Mouse (Mus musculus) hindbrain, embryonic 16.5 days (tissue): ENCODE measurements around the gene Lrrc8c. TPM values are rescaled to one million over a fixed set of nuclear protein-coding genes. Genes with fewer than 3 reads are reported as not detected.

Source experiments
- ATAC-seq: fragments of 200-750 bp; cut with Nextera tagmentation; 2 replicates; pipeline ENCODE4 v1.8.0; 2017; ENCODE audit warnings: moderate TSS enrichment, moderate library complexity
- H3K27ac ChIP-seq: fragments of 300-500 bp; sonication (generic); 2 replicates; pipeline ENCODE4 v1.5.1; 2014; ENCODE audit warnings: low read depth, mild to moderate bottlenecking, control low read depth, low read length, moderate library complexity
- H3K27me3 ChIP-seq: fragments of 300-500 bp; sonication (generic); replicated peaks from 2 replicates; pipeline ENCODE4 v1.6.1; 2014; ENCODE audit warnings: low read length; ENCODE audit not compliant: control insufficient read depth, insufficient read depth
- H3K36me3 ChIP-seq: fragments of 300-500 bp; sonication (generic); 2 replicates; pipeline ENCODE4 v1.6.1; 2014; ENCODE audit warnings: mild to moderate bottlenecking, low read length, moderate library complexity, mixed read lengths; ENCODE audit not compliant: control insufficient read depth, insufficient read depth
- H3K4me1 ChIP-seq: fragments of 300-500 bp; sonication (generic); 2 replicates; pipeline ENCODE4 v1.6.1; 2014; ENCODE audit warnings: low read depth, low read length; ENCODE audit not compliant: control insufficient read depth, insufficient read depth
- H3K4me2 ChIP-seq: fragments of 300-500 bp; sonication (generic); 2 replicates; pipeline ENCODE4 v1.6.1; 2014; ENCODE audit warnings: mild to moderate bottlenecking, low read length, control low read depth, moderate library complexity
- H3K4me3 ChIP-seq: fragments of 300-500 bp; sonication (generic); 2 replicates; pipeline ENCODE4 v1.5.1; 2014; ENCODE audit warnings: mild to moderate bottlenecking, low read length, control low read depth, moderate library complexity
- H3K9ac ChIP-seq: fragments of 300-500 bp; sonication (generic); 2 replicates; pipeline ENCODE4 v1.6.1; 2014; ENCODE audit warnings: low read depth, mild to moderate bottlenecking, control low read depth, low read length, moderate library complexity
- H3K9me3 ChIP-seq: fragments of 300-500 bp; sonication (generic); 2 replicates; pipeline ENCODE4 v1.6.1; 2014; ENCODE audit warnings: mild to moderate bottlenecking, low read length, moderate library complexity; ENCODE audit not compliant: control insufficient read depth
- WGBS: fragments of 180-500 bp; shearing (Covaris S2); extraction: QIAGEN DNeasy Blood & Tissue Kit; methylation state at CpG from one replicate; pipeline ENCODE4 v1.1.7; 2014; 5-methylcytosine and 5-hydroxymethylcytosine counted together
- polyA plus RNA-seq: library from polyadenylated mRNA; unstranded; fragments of >200 nt; fragmentation: Nextera tagmentation; extraction: Ambion mirVana; gene quantifications from 2 replicates; pipeline ENCODE4 v1.2.1, GENCODE M21; 2015

Lrrc8c gene
- polyA plus RNA-seq, 1 experiment from 2014 or later, result 15.1 TPM

DNA sequence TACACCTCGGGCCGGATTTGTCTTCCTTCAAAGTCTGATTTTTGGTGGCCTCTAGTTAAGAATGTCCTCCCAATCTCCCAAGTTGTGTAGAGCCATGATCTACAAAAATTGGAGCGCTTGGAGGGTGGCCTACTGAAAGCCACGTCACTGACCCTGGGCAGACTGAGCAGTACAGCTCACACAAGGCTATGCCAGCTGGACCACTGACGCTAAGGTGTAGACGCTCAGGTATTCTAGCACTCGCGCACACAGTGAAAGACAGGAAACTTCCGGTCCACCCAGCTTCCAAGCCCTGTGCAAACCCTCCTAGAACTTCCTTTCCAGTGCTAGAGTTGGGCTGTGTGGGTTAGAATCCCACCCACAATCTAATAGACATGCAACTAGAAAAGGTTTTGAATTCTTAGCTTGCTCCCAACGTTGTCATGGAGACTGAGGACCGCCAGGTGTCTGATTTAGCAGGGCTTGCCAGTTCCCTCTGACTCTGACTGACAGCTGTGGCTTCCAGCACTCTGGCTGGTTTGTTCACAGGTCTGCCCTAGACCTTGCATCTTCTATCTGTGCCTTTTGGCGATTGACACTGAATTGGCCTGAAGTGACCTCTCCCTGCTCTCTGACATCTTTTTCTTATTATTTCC, 136.0 kb downstream of the Lrrc8c start:
- H3K9me3 ChIP-seq, result no peaks in the 10 kb centered on the region
- H3K4me1 ChIP-seq, result no peaks in the 10 kb centered on the region; the same call in 1 of the 2 replicates
- H3K4me3 ChIP-seq, result no peak overlapping the region
- no peak overlapping the region for H3K9ac ChIP-seq
- WGBS, result 75% methylated on average over 12 of the region's 12 CpGs
- H3K27ac ChIP-seq, result no peak overlapping the region
- ATAC-seq, result peak; percentile 61
- H3K27me3 ChIP-seq, result no peaks in the 10 kb centered on the region
- H3K4me2 ChIP-seq, result no peak overlapping the region
- H3K36me3 ChIP-seq, result no peaks in the 10 kb centered on the region

DNA sequence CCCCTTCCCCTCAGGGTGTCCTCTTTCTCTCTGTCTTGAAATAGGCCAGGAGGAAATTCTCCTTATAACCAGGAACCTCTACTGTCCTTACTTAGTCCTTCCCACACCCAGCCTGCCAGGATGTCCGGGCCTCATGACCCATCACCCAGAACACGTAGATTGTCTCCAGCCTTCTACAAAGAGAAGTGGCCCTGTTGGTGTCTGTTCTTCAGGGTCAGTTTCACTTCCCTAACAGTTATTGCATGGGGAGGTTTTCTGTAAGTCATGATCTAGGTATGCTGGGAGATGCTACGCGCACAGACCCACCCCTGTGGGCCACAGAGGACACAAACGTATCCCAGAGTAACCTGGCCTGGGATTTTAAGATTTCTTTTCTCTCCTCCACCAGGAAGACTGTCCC, 142.7 kb downstream of the Lrrc8c start:
- H3K36me3 ChIP-seq, result no peaks in the 10 kb centered on the region
- no peak overlapping the region for H3K4me3 ChIP-seq
- H3K9ac ChIP-seq, result no peak overlapping the region
- H3K4me1 ChIP-seq, result no peaks in the 10 kb centered on the region
- H3K9me3 ChIP-seq, result no peaks in the 10 kb centered on the region
- 93% methylated on average over 5 of the region's 5 CpGs for WGBS
- no peaks in the 10 kb centered on the region for H3K27me3 ChIP-seq
- no peak for ATAC-seq
- H3K4me2 ChIP-seq, result no peak overlapping the region
- no peak overlapping the region for H3K27ac ChIP-seq

Other genes starting within 250 kb of the Lrrc8c start
- 0.92 TPM in 1 of 2 replicates, not detected in the other for gene Gm43302, start 225.7 kb upstream of the Lrrc8c start, polyA plus RNA-seq
- gene Gbp6, start 225.7 kb upstream of the Lrrc8c start, polyA plus RNA-seq, result 2.3 and 3.1 TPM in 2 replicates
- gene Lrrc8b, start 103.6 kb upstream of the Lrrc8c start, polyA plus RNA-seq, result 11.2 and 14.9 TPM in 2 replicates
- gene Lrrc8d, start 180.6 kb downstream of the Lrrc8c start, polyA plus RNA-seq, result 19.1 and 33.1 TPM in 2 replicates